Mouse (Mus musculus): Measurements from ENCODE around the gene Slc25a16. TPM values are rescaled to one million over a fixed set of nuclear protein-coding genes. Genes with fewer than 3 reads are reported as not detected.

Gene Slc25a16
- polyA plus RNA-seq (2017; shearing (Covaris generic)) = 10 to 100 TPM; 12.8 to 14.7 TPM

DNA sequence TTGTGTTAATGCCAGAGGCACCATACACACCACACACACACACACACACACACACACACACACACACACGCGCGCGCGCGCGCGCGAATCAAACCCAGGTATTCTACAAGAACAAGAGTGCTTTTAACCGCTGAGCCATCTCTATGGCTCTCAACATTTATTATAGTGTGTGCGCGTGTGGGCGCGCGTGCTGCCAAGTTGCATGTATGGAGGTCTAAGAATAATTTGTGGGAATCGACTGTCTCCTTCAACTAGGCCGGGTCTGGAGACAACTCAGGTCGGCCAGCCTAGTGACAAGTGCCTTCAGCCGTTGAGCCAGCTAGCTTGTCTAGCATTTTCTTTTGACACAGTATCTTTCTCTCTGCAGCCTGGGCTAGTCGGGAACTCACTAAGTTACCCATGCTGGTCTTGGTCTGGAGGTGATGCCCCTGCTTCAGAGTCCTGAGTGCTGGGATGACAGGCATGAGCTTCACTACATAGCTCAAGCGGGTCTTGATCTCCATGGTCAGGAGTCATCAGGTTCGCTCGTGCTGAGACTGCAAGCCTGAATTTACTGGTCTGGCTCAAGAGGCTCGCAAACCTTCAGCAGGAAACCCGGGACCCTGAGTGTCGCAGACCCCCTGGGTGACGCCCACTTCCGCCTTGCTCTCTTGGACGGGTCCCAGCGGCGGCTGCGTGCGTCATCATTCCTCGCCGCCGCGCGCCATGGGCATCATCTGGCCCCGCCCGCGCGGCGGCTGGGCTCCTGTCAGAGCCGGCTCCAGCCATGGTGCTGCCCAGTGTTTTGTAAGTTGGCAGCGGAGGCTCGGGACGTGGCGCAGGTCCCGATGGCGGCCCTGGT lies at the start of gene Slc25a16:
Slc25a16 (plus strand) TSS at position 709 of the 841 bp plus-strand sequence.

DNA sequence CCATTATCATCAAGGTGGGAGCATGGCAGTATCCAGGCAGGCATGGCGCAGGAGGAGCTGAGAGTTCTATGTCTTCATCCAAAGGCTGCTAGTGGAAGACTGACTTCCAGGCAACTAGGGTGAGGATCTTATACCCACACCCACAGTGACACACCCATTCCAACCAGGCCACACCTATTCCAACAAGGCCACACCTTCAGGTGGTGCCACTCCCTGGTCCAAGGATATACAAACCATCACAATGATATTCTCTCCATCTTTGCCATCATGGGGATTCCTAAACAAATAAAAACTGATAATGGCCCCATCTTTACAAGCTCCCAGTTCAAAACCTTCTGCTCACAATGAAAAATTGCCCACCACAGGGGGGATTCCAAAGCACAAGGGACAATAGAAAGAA lies 11.5 kb upstream of the Slc25a16 start, which contains the start of gene Tet1:
Tet1 (minus strand) TSS at position 101 of the 400 bp plus-strand sequence.

DNA sequence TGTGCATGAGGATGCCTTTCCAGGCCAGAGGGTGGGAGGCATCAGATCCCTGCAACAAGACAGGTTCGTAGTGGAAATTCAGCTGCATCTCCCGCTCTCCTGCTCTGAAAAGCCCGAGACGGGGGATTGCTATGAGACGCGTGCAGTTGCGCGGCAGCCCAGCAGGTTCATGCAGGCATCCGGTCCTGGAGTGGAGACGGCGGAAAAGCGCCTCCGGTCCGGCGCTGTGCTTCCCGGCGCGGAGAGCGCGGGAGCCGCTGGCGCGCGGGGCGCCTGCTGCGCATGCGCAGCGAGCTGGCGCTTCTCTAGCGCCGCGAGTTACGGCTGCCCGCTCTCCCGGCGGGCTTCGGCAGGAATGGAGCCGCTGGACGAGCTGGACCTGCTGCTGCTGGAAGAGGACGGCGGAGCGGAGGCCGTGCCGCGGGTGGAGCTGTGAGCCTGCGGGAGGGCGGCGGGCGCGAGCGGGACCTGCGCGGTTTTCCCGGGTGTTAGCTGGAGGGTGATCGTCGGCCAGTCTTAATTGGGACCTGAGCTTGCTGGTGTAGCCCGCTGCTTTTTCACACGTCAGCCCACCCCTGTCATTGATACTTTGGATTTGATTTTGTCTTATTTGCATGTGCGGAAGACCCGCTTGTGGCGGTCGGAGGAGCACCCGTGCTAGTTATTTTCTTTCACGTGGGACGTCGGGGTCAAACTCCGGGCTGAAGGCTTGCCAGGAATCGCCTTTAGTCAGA lies 26.5 kb downstream of the Slc25a16 start, which contains the start of gene Dna2:
Dna2 (plus strand) TSS at position 289 of the 734 bp plus-strand sequence.

GRCm38 (mm10) chr10:62980039-62980954 lies 59.9 kb downstream of the Slc25a16 start, which contains the start of gene Rufy2:
Gene Rufy2 (plus strand): TSS chr10:62980223.

Other genes starting within 250 kb of the Slc25a16 start
- gene Stox1, start 194.5 kb upstream of the Slc25a16 start, polyA plus RNA-seq (2017; shearing (Covaris generic)) = 1 to 10 TPM; 1.6 to 1.8 TPM
- 100 to 1,000 TPM; 109 to 128 TPM for gene Ccar1, start 128.3 kb upstream of the Slc25a16 start, polyA plus RNA-seq (2017; shearing (Covaris generic))
- gene Tet1, start 11.6 kb upstream of the Slc25a16 start, polyA plus RNA-seq (2017; shearing (Covaris generic)) = 1 to 10 TPM; 5.8 to 7.0 TPM
- gene Dna2, start 26.4 kb downstream of the Slc25a16 start, polyA plus RNA-seq (2017; shearing (Covaris generic)) = 1 to 10 TPM; 1.3 to 2.9 TPM
- gene Rufy2, start 59.6 kb downstream of the Slc25a16 start, polyA plus RNA-seq (2017; shearing (Covaris generic)) = 10 to 100 TPM; 41.4 to 55.3 TPM
- gene Hnrnph3, start 103.6 kb downstream of the Slc25a16 start, polyA plus RNA-seq (2017; shearing (Covaris generic)) = 10 to 100 TPM; 82.5 to 92.5 TPM
- under 1 TPM; 0.47 to 0.81 TPM for gene Pbld2, start 103.7 kb downstream of the Slc25a16 start, polyA plus RNA-seq (2017; shearing (Covaris generic))
- gene Pbld1, start 139.5 kb downstream of the Slc25a16 start, polyA plus RNA-seq (2017; shearing (Covaris generic)) = 1 to 10 TPM in 1 of 2 experiments, under 1 TPM in 1; 0.16 to 1.7 TPM
- not detected for gene Atoh7, start 179.0 kb downstream of the Slc25a16 start, polyA plus RNA-seq (2017; shearing (Covaris generic))